Comparison of ENCODE assay signal across 23 mouse cellular contexts in genomic region chr3:147419129-147419528, GRCm38 (mm10).
DNase-seq lines count a peak whose midpoint lies in the region; ATAC-seq and TF ChIP-seq lines count a peak whose summit lies in the region.
"Had no signal": no experiment of that assay in that cellular context is flagged by ENCODE, and none has a peak within 500 bp of the region (broad histone marks: within the 10 kb centered on the region; RNA-seq: fewer than 3 reads in every experiment).

No protein-coding gene starts in this region.

- no peak for TF ChIP-seq CTCF in hindbrain, postnatal 0 days (IDR thresholded peaks at IDR 0.05; ENCODE audit: low read depth)

- H3K9ac ChIP-seq in forebrain, embryonic 13.5 days, result no peak overlapping the region
- no peak overlapping the region for H3K9ac ChIP-seq in forebrain, embryonic 12.5 days
- no peak overlapping the region for H3K9ac ChIP-seq in hindbrain, postnatal 0 days (replicated peaks; ENCODE audit: low read length)
- H3K9ac ChIP-seq in hindbrain, embryonic 13.5 days, result no peak overlapping the region
- H3K9ac ChIP-seq: limb, embryonic 15.5 days; liver, embryonic 14.5 days; lung, embryonic 15.5 days; neural tube, embryonic 15.5 days had no signal

- 24% methylated on average over 3 of the region's 3 CpGs for WGBS in forebrain, embryonic 13.5 days
- 24% methylated on average over 3 of the region's 3 CpGs for WGBS in forebrain, embryonic 12.5 days
- WGBS in hindbrain, postnatal 0 days, result 31% methylated on average over 3 of the region's 3 CpGs
- WGBS in hindbrain, embryonic 13.5 days, result 37% methylated on average over 3 of the region's 3 CpGs

- no peak overlapping the region for H3K27ac ChIP-seq in forebrain, embryonic 13.5 days
- H3K27ac ChIP-seq in forebrain, embryonic 12.5 days, result no peak overlapping the region
- H3K27ac ChIP-seq in hindbrain, postnatal 0 days, result no peak overlapping the region
- no peak overlapping the region for H3K27ac ChIP-seq in hindbrain, embryonic 13.5 days
- H3K27ac ChIP-seq: kidney, postnatal 0 days; limb, embryonic 15.5 days; liver, embryonic 14.5 days; lung, embryonic 15.5 days; neural tube, embryonic 15.5 days had no signal

- H3K4me1 ChIP-seq in forebrain, embryonic 13.5 days, result peaks cover 4% of the 10 kb centered on the region
- peaks cover 13% of the 10 kb centered on the region for H3K4me1 ChIP-seq in forebrain, embryonic 12.5 days
- H3K4me1 ChIP-seq in hindbrain, postnatal 0 days (ENCODE audit: insufficient read depth, low read length), result no peaks in the 10 kb centered on the region
- peaks cover 12% of the 10 kb centered on the region for H3K4me1 ChIP-seq in hindbrain, embryonic 13.5 days (replicated peaks)
- H3K4me1 ChIP-seq: limb, embryonic 15.5 days; lung, embryonic 15.5 days had no signal

- DNase-seq in hindbrain, postnatal 0 days (ENCODE audit: low spot score), result peak; percentile 66
- peak; percentile 22 to 37 for DNase-seq in right cerebral cortex, postnatal 10 days (ENCODE audit: low spot score in 2 of 2)
- DNase-seq in right cerebral cortex, adult 18-20 months, result no peak
- peak; percentile 35 for DNase-seq in telencephalon, adult 2 months (ENCODE audit: low read depth, low spot score)
- no peak for DNase-seq in spleen, postnatal 14 days (ENCODE audit: low spot score in 2 of 2)
- DNase-seq: adrenal gland, postnatal 36 days; cerebellum, adult 18-20 months; cerebellum, postnatal 25 days; embryo, embryonic 11 days; gastrocnemius, postnatal 14 days; kidney, adult 2 months; layer of hippocampus, adult 9-11 months; left cerebral cortex, postnatal 4 days; thymus, postnatal 25 days had no signal

- no peaks in the 10 kb centered on the region for H3K27me3 ChIP-seq in forebrain, embryonic 13.5 days
- H3K27me3 ChIP-seq in forebrain, embryonic 12.5 days, result no peaks in the 10 kb centered on the region
- H3K27me3 ChIP-seq in hindbrain, postnatal 0 days (ENCODE audit: insufficient read depth, low read length), result no peaks in the 10 kb centered on the region
- H3K27me3 ChIP-seq in hindbrain, embryonic 13.5 days, result no peaks in the 10 kb centered on the region
- H3K27me3 ChIP-seq: limb, embryonic 15.5 days; lung, embryonic 15.5 days; neural tube, embryonic 15.5 days had no signal

- ATAC-seq in forebrain, embryonic 13.5 days, result peak; percentile 62; the same call in 1 of the 2 replicates
- no peak for ATAC-seq in forebrain, embryonic 12.5 days (ENCODE audit: low FRiP score)
- no peak for ATAC-seq in hindbrain, postnatal 0 days
- no peak for ATAC-seq in hindbrain, embryonic 13.5 days (ENCODE audit: low FRiP score)

- H3K9me3 ChIP-seq in forebrain, embryonic 13.5 days (replicated peaks), result no peaks in the 10 kb centered on the region
- no peaks in the 10 kb centered on the region for H3K9me3 ChIP-seq in forebrain, embryonic 12.5 days
- H3K9me3 ChIP-seq in hindbrain, postnatal 0 days (ENCODE audit: low read length), result no peaks in the 10 kb centered on the region
- H3K9me3 ChIP-seq in hindbrain, embryonic 13.5 days, result no peaks in the 10 kb centered on the region
- H3K9me3 ChIP-seq: limb, embryonic 15.5 days; lung, embryonic 15.5 days; neural tube, embryonic 15.5 days had no signal

- no peak overlapping the region for H3K4me2 ChIP-seq in forebrain, embryonic 13.5 days
- no peak overlapping the region for H3K4me2 ChIP-seq in forebrain, embryonic 12.5 days
- no peak overlapping the region for H3K4me2 ChIP-seq in hindbrain, postnatal 0 days (ENCODE audit: low read depth, low read length)
- no peak overlapping the region for H3K4me2 ChIP-seq in hindbrain, embryonic 13.5 days
- H3K4me2 ChIP-seq: heart, embryonic 11.5 days; limb, embryonic 15.5 days; lung, embryonic 15.5 days; neural tube, embryonic 15.5 days had no signal

- no peaks in the 10 kb centered on the region for H3K36me3 ChIP-seq in forebrain, embryonic 13.5 days (ENCODE audit: poor library complexity, severe bottlenecking)
- no peaks in the 10 kb centered on the region for H3K36me3 ChIP-seq in forebrain, embryonic 12.5 days (replicated peaks)
- no peaks in the 10 kb centered on the region for H3K36me3 ChIP-seq in hindbrain, postnatal 0 days (ENCODE audit: insufficient read depth, low read length)
- H3K36me3 ChIP-seq in hindbrain, embryonic 13.5 days, result no peaks in the 10 kb centered on the region
- H3K36me3 ChIP-seq: limb, embryonic 15.5 days; lung, embryonic 15.5 days; neural tube, embryonic 15.5 days had no signal

- H3K4me3 ChIP-seq in forebrain, embryonic 13.5 days, result no peak overlapping the region
- no peak overlapping the region for H3K4me3 ChIP-seq in forebrain, embryonic 12.5 days (replicated peaks)
- H3K4me3 ChIP-seq in hindbrain, postnatal 0 days (ENCODE audit: low read length), result no peak overlapping the region
- no peak overlapping the region for H3K4me3 ChIP-seq in hindbrain, embryonic 13.5 days
- H3K4me3 ChIP-seq: limb, embryonic 15.5 days; lung, embryonic 15.5 days; neural tube, embryonic 15.5 days had no signal

Comparison
In these comparisons a context has a peak if more than half of its experiments do, and no peak if none do; other contexts are left out.
1. DNase-seq: peak in hindbrain, postnatal 0 days (single experiment), right cerebral cortex, postnatal 10 days (2 of 2) and telencephalon, adult 2 months (single experiment); none in right cerebral cortex, adult 18-20 months (single experiment) and spleen, postnatal 14 days (0 of 2).